Mouse (Mus musculus) kidney, adult 10 weeks (tissue): ENCODE measurements around the gene Olfr316. TPM values are rescaled to one million over a fixed set of nuclear protein-coding genes. Genes with fewer than 3 reads are reported as not detected.

Experiments used
- polyA plus RNA-seq: library from polyadenylated mRNA; stranded (reverse); fragments of 350-450 nt; fragmentation: Illumina TruSeq; extraction: RNeasy Lipid Tissue Mini Kit (QIAGEN cat#74804); gene quantifications from one replicate; pipeline ENCODE4 v1.2.3, GENCODE M21; 2014; ENCODE audit warnings: low read depth, low replicate concordance

The Olfr316 gene
- not detected for polyA plus RNA-seq

GRCm38 (mm10) chr11:58752434-58752833 is at the start of gene Olfr316:
Olfr316 (plus strand) TSS chr11:58752734.

GRCm38 (mm10) chr11:58723914-58724313 is 28.6 kb upstream of the Olfr316 start, which contains the start of gene Olfr318:
Olfr318 (minus strand) TSS chr11:58724014.

GRCm38 (mm10) chr11:58738792-58739262 is 13.7 kb upstream of the Olfr316 start, which contains the start of gene Olfr317:
Olfr317 (minus strand) TSS chr11:58739212.

GRCm38 (mm10) chr11:58772888-58773287 is 20.4 kb downstream of the Olfr316 start, which contains the start of gene Olfr315:
Olfr315 (plus strand) TSS chr11:58773188.

GRCm38 (mm10) chr11:58782480-58783089 is 30.1 kb downstream of the Olfr316 start, which contains the start of gene Olfr314:
Olfr314 (plus strand) TSS chr11:58782952.

GRCm38 (mm10) chr11:58801558-58802228 is 49.2 kb downstream of the Olfr316 start, which contains the start of gene Fam183b:
Fam183b (minus strand) TSS chr11:58801960.

Other genes with a start within 250 kb of the Olfr316 start
- gene Olfr330, start 217.9 kb upstream of the Olfr316 start, polyA plus RNA-seq, result not detected
- gene Olfr329-ps, start 206.3 kb upstream of the Olfr316 start, polyA plus RNA-seq, result not detected
- not detected for gene Olfr328, start 197.1 kb upstream of the Olfr316 start, polyA plus RNA-seq
- not detected for gene Olfr224, start 182.2 kb upstream of the Olfr316 start, polyA plus RNA-seq
- not detected for gene Olfr325, start 175.0 kb upstream of the Olfr316 start, polyA plus RNA-seq
- not detected for gene Olfr324, start 157.6 kb upstream of the Olfr316 start, polyA plus RNA-seq
- not detected for gene 2210407C18Rik, start 136.7 kb upstream of the Olfr316 start, polyA plus RNA-seq
- not detected for gene Olfr323, start 122.2 kb upstream of the Olfr316 start, polyA plus RNA-seq
- not detected for gene Trim58, start 112.3 kb upstream of the Olfr316 start, polyA plus RNA-seq
- gene Olfr322, start 94.0 kb upstream of the Olfr316 start, polyA plus RNA-seq, result not detected
- gene Olfr320, start 71.6 kb upstream of the Olfr316 start, polyA plus RNA-seq, result not detected
- gene Olfr319, start 53.6 kb upstream of the Olfr316 start, polyA plus RNA-seq, result not detected
- gene Olfr318, start 28.7 kb upstream of the Olfr316 start, polyA plus RNA-seq, result not detected
- gene Olfr317, start 13.5 kb upstream of the Olfr316 start, polyA plus RNA-seq, result not detected
- gene Olfr315, start 20.5 kb downstream of the Olfr316 start, polyA plus RNA-seq, result not detected
- gene Olfr314, start 30.2 kb downstream of the Olfr316 start, polyA plus RNA-seq, result not detected
- not detected for gene Fam183b, start 49.2 kb downstream of the Olfr316 start, polyA plus RNA-seq
- gene Olfr313, start 62.3 kb downstream of the Olfr316 start, polyA plus RNA-seq, result not detected
- not detected for gene Olfr312, start 76.5 kb downstream of the Olfr316 start, polyA plus RNA-seq
- gene Olfr311, start 86.5 kb downstream of the Olfr316 start, polyA plus RNA-seq, result not detected
- gene Gm12258, start 94.4 kb downstream of the Olfr316 start, polyA plus RNA-seq, result 6.3 TPM
- 8.4 TPM for gene 2810021J22Rik, start 114.5 kb downstream of the Olfr316 start, polyA plus RNA-seq
- 7.6 TPM for gene Zfp39, start 151.5 kb downstream of the Olfr316 start, polyA plus RNA-seq
- gene Btnl10, start 165.2 kb downstream of the Olfr316 start, polyA plus RNA-seq, result not detected
- gene Rnf187, start 186.2 kb downstream of the Olfr316 start, polyA plus RNA-seq, result 14.1 TPM
- not detected for gene Hist3h2ba, start 196.2 kb downstream of the Olfr316 start, polyA plus RNA-seq
- 23.7 TPM for gene Hist3h2a, start 202.0 kb downstream of the Olfr316 start, polyA plus RNA-seq
- not detected for gene Trim17, start 202.0 kb downstream of the Olfr316 start, polyA plus RNA-seq
- gene Trim11, start 225.4 kb downstream of the Olfr316 start, polyA plus RNA-seq, result 0.44 TPM